In genomic region chr15:11904848-11905672, GRCm38 (mm10) we compare ENCODE assay signal across 8 mouse cellular contexts. TPM values are rescaled to one million over a fixed set of nuclear protein-coding genes. Genes with fewer than 3 reads are reported as not detected.
DNase-seq lines count a peak whose midpoint lies in the region; ATAC-seq lines count a peak whose summit lies in the region.

No protein-coding gene starts in this region.

- peak overlapping the region; percentile 79 for H3K27ac ChIP-seq in forebrain, embryonic 10.5 days
- no peak overlapping the region for H3K27ac ChIP-seq in midbrain, embryonic 11.5 days (ENCODE audit: low read depth, low read length)
- peak overlapping the region; percentile 4; the same call in 1 of the 2 replicates for H3K27ac ChIP-seq in stomach, embryonic 16.5 days (ENCODE audit: low read length)

- H3K9me3 ChIP-seq in forebrain, embryonic 10.5 days = no peaks in the 10 kb centered on the region
- no peaks in the 10 kb centered on the region for H3K9me3 ChIP-seq in midbrain, embryonic 11.5 days (ENCODE audit: control insufficient read depth, low read length)
- H3K9me3 ChIP-seq in stomach, embryonic 16.5 days (replicated peaks; ENCODE audit: control insufficient read depth, low read length) = no peaks in the 10 kb centered on the region

- peak overlapping the region; percentile 61 for H3K4me3 ChIP-seq in forebrain, embryonic 10.5 days
- peak overlapping the region; percentile 44 for H3K4me3 ChIP-seq in midbrain, embryonic 11.5 days (ENCODE audit: low read depth, low read length)
- peak overlapping the region; percentile 68 for H3K4me3 ChIP-seq in stomach, embryonic 16.5 days (replicated peaks; ENCODE audit: low read length)

- WGBS in forebrain, embryonic 10.5 days = under 1% methylated on average over 90 of the region's 90 CpGs
- WGBS in midbrain, embryonic 11.5 days = under 1% methylated on average over 83 of the region's 90 CpGs
- WGBS in stomach, embryonic 16.5 days = under 1% methylated on average over 90 of the region's 90 CpGs

- DNase-seq in urinary bladder, postnatal 14 days (ENCODE audit: low spot score) = peak; percentile 28
- no peak for DNase-seq in urinary bladder, postnatal 10 days (ENCODE audit: low spot score)
- DNase-seq in forebrain, embryonic 10.5 days (ENCODE audit: extremely low spot score, low spot score) = peak; percentile 60
- peak; percentile 40 to 56 for DNase-seq in heart, postnatal 36 days
- DNase-seq in left cerebral cortex, postnatal 25 days (ENCODE audit: low spot score in 2 of 2) = peak; percentile 37 to 52
- peak; percentile 97 for DNase-seq in midbrain, embryonic 11.5 days (ENCODE audit: low spot score, missing footprints)
- no peak for DNase-seq in natural killer cell, adult 2 months (ENCODE audit: low spot score in 2 of 2)

- peak; percentile 41 for ATAC-seq in midbrain, embryonic 11.5 days (ENCODE audit: low FRiP score)
- no peak for ATAC-seq in stomach, embryonic 16.5 days (ENCODE audit: insufficient read depth, low FRiP score)

- peaks cover 52% of the 10 kb centered on the region for H3K4me1 ChIP-seq in forebrain, embryonic 10.5 days
- H3K4me1 ChIP-seq in midbrain, embryonic 11.5 days (ENCODE audit: control insufficient read depth, insufficient read depth, low read length) = peaks cover 26% of the 10 kb centered on the region
- H3K4me1 ChIP-seq in stomach, embryonic 16.5 days (ENCODE audit: control insufficient read depth, insufficient read depth, low read length) = peaks cover 26% of the 10 kb centered on the region

- H3K36me3 ChIP-seq in forebrain, embryonic 10.5 days (replicated peaks) = no peaks in the 10 kb centered on the region
- H3K36me3 ChIP-seq in midbrain, embryonic 11.5 days (ENCODE audit: control insufficient read depth, insufficient read depth, low read length) = no peaks in the 10 kb centered on the region
- no peaks in the 10 kb centered on the region for H3K36me3 ChIP-seq in stomach, embryonic 16.5 days (ENCODE audit: control insufficient read depth, insufficient read depth, low read length)

- H3K4me2 ChIP-seq in midbrain, embryonic 11.5 days = peak overlapping the region; percentile 72
- H3K4me2 ChIP-seq in stomach, embryonic 16.5 days (ENCODE audit: low read depth, low read length) = peak overlapping the region; percentile 93

- H3K9ac ChIP-seq in midbrain, embryonic 11.5 days (ENCODE audit: low read length) = peak overlapping the region; percentile 9; the same call in 1 of the 2 replicates
- peak overlapping the region; percentile 73 for H3K9ac ChIP-seq in stomach, embryonic 16.5 days (ENCODE audit: low read length)

- intact Hi-C loops in heart, postnatal 36 days (cut with DNase I) = no loop called here
- intact Hi-C loops in left cerebral cortex, postnatal 25 days (cut with DNase I) = loop anchor here (2.0 to 5.0 kb wide), 3 partner anchors 43 to 498 kb away; no protein-coding TSS in a partner anchor

- H3K27me3 ChIP-seq in forebrain, embryonic 10.5 days (ENCODE audit: poor library complexity, severe bottlenecking) = peaks cover 91% of the 10 kb centered on the region
- H3K27me3 ChIP-seq in midbrain, embryonic 11.5 days (ENCODE audit: control insufficient read depth, insufficient read depth, low read length) = peaks cover 48% of the 10 kb centered on the region
- peaks cover 19% of the 10 kb centered on the region for H3K27me3 ChIP-seq in stomach, embryonic 16.5 days (ENCODE audit: control insufficient read depth, insufficient read depth, low read length)

RNA-seq across cellular contexts. Expression of gene Npr3, which starts 2.0 kb away (rescaled TPM):
- polyA plus RNA-seq in forebrain, embryonic 10.5 days (2016; fragmentation: Nextera tagmentation; extraction: Ambion mirVana) = 2.4 and 2.6 TPM in 2 replicates
- total RNA-seq in heart, postnatal 36 days (2021) = 10 to 100 TPM; 28.4 to 36.8 TPM
- 10 to 100 TPM; 10.2 to 12.8 TPM for total RNA-seq in left cerebral cortex, postnatal 25 days (2021)
- polyA plus RNA-seq in midbrain, embryonic 11.5 days (2014; fragmentation: Nextera tagmentation; extraction: Ambion mirVana) = 2.9 and 3.6 TPM in 2 replicates
- 3.4 and 3.5 TPM in 2 replicates for polyA plus RNA-seq in stomach, embryonic 16.5 days (2015; fragmentation: Nextera tagmentation; extraction: Ambion mirVana)

Comparison
In these comparisons a context has a peak if more than half of its experiments do, and no peak if none do; other contexts are left out.
1. DNase-seq: peak in urinary bladder, postnatal 14 days (single experiment), forebrain, embryonic 10.5 days (single experiment), heart, postnatal 36 days (2 of 2), left cerebral cortex, postnatal 25 days (2 of 2) and midbrain, embryonic 11.5 days (single experiment); none in urinary bladder, postnatal 10 days (single experiment) and natural killer cell, adult 2 months (0 of 2).
2. Peak in every context shown above with its lines, with median percentiles within 50 percentile points of each other: H3K4me3 ChIP-seq.